Mouse (Mus musculus) telencephalon, adult 2 months (tissue): ENCODE measurements at regions not wholly inside any gene's neighbourhood (a gene's known extent, or its start where the extent isn't known, plus 50 kb on each side); places are given as distances from the start of the nearest gene placed in this dataset.

Experiments used
- DNase-seq: peaks from one replicate; pipeline ENCODE4 v3.0.0-alpha.2; 2011; ENCODE audit warnings: low read depth, low spot score

DNA sequence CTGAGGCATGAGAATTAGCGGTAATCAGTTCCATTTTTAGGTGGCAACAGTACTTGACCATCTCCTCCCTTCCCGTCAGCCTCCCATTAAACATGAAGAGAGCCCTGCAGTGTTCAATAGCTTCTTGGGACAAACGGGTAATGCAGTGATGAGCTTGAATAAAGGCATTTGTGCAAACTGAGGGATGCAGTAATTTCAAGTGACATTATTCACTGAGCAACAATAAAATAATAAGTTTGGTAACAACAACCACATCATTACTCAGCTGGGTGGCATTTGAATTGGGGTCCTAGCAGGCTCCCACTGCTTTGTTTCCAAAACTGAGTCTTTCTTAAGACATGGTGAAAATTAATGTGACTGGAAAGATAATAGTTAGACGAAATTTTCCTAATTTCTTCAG is 315.2 kb upstream of the C030005K15Rik start:
- DNase-seq: no peak

DNA sequence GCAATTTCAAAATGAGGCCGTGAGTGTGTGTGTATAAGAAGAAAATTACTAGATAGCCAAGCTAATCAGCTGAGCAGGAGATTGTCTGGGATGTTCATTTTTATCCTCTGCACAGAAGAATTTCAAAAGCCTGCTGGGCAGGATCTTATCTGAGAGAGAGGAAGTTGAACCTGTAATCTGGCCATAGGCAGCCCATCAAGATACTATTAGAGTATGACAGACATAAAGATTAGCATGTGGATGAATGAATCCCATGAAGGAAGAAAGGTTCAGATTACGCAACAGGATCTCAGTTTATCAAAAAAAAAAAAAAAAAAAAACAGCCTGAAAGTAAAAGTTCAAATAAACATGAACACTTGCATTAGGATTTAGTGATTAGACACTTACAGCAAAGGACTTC is 317.3 kb upstream of the C030005K15Rik start:
- DNase-seq: no peak

DNA sequence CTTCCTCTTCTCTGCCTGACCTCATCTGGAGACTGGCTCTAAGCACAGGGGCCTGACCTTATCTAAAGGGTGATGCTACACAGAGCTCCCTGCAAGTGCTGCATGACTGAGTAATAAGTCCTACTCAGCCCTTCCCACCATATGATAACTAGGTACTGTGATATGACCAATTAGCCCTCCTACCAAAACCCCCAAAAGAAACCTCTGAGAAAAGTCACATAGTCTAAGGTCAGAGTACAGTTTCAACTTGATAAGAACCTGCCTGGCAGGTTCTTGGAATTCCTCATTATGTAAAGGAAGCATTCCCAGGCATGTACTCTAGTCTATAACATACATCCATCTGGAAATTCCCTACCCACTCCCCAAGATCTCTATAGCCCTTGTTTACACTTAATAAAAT is 318.0 kb upstream of the C030005K15Rik start:
- no peak for DNase-seq

DNA sequence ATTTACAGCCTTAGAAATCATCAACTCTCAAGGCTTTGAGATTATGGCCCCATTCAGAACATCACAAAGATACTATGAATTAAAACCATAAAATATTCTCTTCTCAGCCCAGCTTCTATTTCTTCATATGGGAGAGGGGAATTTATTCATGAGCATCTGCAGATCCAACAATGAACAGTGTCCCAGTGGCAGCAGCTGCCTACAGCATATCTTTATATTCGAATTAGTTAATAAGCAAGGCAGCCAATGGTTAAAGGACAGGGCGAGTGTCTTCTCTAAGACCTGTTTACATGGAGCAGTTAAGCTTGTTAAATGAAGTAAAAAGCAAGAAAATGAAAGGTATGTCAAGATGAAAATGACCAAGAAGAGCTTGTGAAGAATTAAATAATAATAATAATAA is 346.9 kb upstream of the C030005K15Rik start:
- DNase-seq: no peak

DNA sequence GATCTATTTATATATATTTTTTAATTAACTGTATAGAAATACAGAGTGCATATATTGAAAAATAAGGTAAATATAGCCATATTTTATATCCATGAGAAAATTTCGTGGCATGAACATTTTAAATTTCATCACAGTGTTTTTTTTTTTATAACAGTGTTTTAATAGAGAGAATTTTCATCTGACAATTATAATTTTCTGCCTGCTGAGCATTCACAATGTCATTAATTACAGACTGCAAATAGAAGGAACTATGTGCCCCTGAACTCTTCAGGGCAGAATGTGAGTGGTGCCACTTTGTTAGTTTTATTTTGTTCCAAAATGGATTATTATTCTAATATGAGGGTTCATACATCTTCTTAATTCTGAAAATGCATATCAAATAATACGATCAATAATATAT is 358.3 kb upstream of the C030005K15Rik start:
- DNase-seq: no peak

DNA sequence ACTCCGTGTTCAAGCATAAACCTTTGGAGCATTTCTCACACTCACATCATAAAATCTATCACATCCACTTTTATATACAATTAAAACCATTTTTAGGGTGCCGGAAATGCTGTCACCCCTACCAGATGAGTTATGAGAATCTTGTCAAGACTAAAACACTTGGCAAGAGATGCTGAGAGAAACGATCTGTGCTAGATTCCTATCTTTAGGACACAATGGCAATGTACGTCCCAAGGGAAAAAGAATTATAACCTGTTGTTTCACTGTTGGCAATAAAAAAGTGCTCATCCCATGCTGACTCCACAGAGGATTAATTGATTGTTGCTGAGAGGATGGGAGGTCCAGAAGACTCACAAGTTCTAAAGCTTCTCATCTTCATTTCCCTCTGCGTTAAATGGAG is 389.7 kb upstream of the C030005K15Rik start:
- DNase-seq: no peak

DNA sequence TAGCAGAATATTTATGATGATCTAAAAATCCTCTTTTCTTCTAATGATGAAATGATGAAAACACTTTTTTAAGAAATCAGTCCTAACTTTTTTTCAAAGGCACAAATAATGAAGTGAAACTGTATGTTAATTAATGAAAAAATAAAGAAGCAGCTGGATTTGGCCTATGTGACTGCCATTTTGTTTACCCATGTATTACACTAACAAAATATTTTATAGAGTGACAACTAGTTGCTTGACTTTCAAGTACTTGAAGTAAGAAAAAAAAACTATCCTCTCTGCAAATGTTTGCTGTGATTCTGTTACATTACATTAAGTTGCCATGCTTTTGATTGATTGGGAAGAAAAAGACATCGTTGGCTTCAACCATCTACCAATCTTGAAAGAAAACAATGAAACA is 399.2 kb upstream of the C030005K15Rik start:
- no peak for DNase-seq

DNA sequence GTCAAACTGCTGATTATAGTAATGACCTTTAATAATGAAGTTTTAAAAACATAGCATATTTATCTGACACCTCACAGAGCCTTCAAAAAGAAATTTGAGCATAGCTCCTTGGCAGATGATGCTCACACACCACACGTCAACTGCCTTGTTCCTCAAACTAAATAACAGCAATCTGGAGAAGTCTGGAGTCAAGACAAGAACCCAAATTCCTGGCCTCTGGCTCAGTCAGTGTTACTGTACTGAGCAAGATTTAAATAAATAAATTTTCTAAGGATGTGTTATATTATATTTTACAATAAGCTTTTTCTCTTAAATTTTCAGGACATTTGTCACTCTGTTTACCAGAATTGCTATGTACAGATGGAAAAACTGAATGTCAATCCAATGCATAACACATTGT is 408.5 kb upstream of the C030005K15Rik start:
- DNase-seq: no peak

DNA sequence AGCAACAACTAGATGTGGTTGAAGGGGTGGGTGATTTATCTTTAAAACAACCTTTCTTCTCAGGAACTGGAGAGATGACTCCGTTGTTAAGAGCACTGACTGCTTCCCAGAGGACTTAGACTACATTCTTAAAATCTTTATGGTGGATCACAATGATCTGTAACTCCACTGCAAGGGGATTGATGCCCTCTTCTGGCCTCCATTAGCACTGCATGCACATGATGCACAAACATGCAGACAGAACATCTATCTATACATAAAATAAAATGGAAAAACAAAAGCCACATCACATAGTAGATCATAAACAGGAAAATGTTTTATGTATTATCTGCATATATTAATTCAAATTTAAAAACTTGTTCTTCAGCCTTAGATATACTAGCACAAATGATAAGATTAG is 419.2 kb upstream of the C030005K15Rik start:
- DNase-seq: no peak

DNA sequence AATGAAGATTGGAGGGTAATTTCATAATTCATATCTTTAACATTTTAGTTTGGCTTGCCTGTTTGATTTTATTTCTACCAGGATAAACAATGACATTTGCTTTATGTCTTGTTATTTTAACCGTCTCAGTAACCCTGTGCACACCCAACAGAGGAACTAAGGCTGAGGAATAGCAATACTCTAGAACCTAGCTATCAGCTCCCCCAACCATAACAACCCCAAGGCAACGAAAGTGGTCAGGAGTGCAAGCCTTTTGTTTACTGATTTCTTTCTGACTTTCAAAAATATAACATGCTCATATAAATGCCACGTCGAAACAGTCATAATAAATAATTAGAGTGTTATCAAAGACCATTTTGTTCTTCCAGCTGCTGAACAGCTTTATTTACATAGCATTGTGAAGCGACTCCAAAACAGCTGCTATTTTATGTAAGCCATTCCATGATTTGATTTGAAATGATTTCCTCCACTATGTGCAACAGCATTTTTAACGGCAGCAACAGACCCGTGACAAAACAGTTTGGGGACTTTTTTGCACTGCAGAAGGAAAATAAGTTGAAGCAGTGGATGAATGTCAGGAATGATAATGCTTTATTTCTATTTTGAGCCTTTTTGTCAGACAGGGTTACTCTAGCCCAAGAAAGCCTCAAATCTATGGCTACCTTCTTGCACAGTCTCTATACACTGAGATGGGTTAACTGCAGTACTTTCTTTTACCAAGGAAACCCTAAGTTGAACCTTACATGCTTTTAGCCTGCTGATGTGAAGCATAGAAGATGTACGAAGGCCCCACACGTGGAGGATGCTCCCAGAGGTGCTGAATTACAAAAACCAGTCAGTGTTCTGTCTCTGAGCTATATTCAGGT is 420.7 kb upstream of the C030005K15Rik start:
- peak; percentile 11 for DNase-seq

DNA sequence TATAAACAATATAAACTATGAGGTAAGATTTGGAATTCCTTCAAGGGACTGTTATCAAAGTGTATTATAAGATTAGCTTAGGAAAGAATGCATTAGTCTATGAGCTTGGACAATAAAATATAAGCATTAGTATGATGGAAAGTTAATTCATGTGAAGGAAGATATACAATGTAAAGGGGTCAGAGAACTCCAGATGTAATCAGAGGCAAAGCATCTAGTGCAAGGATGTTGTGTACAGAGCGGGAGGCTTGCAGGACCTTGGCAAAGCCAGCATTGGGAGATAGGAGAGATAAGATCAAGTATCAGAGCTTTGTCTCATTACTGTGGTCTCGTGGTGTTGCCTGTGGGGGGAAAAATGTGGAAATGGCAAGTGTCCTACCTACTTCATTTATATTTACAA is 429.4 kb upstream of the C030005K15Rik start:
- DNase-seq: no peak

DNA sequence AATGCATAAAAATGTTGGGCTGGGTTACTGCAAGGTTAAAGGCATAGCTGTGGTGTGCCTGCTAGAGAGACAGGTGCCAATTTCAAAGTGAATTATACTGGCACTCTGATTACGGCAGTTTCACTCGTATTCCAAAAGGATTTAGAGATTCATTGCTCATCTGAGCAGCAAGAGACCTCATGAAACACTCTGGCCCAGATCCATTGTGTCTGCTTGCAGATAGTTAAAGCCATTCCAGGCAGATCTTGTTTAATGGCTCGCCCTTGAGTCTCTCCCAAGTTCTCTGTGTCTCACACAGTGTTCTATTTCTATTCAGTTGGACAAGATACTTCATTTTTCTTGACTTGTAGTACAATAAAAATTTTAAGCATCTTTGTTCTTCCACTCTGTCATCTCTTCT is 459.1 kb upstream of the C030005K15Rik start:
- no peak for DNase-seq

DNA sequence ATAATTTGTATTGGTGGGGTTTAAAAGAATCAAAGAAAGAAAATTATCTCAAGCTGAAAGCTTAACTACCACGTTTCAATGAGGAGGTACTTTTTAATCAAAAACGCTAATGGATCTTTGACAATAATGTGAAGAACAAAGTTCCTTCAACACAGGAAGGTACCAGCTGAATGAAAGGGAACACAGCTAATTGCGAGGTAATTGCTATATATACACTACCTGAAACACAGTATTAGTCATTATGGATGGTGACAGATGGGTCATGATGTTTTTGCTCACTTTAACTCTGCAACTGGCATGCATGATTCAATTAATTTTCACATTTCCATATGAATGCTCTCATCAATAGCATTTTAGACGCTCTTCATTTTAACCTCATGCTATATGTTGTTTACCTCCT is 470.3 kb upstream of the C030005K15Rik start:
- DNase-seq: no peak

DNA sequence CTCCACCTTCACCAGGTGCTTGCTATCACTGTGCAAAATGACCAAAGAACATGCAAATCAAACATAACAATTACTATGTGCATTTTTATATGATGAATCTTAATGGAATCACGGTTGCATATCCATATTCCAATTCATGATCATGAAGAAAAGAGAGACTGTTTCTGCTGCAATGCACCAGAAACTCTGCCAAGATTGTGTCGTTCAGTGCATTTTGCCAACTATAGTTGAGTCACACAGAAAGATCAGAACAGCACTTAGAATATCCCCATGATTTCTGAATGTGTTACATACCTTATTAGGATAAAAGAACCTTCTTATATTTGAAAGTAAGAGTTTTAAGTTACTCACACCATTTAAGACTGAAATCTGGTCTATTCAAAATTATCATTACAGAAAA is 483.7 kb upstream of the C030005K15Rik start:
- DNase-seq: no peak

DNA sequence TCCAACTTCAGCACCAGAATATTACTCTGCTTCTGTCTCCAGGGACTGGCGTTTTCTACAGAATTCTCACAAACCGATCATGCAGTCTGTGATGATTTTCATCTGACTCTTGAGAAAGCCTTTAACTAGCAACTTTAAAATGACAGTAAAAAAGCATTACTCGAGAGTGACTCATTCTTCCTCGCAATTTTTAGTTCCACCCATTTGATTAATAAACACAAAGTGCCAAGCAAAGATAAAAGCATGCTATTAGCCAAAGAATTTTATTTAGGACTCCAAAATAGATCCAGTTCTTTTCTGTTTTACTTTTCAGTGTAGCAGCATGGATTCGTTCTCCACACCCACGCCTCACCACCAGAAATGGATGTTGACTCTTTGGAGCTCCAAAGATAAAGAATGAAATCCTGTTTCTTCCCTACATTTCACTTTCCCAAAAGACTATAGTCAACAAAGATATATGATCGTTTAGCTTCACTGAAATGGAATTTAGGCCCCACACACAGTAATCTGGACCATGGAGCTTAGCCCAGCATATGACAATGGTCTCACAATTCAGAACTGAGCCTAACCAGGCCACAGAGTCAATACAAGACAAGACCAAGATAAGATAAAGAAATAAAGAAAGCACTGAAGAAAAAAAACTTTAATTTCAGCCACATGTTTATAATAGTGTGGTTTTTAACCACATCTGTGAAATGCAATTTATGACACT is 486.5 kb upstream of the C030005K15Rik start:
- peak; percentile 66 for DNase-seq

DNA sequence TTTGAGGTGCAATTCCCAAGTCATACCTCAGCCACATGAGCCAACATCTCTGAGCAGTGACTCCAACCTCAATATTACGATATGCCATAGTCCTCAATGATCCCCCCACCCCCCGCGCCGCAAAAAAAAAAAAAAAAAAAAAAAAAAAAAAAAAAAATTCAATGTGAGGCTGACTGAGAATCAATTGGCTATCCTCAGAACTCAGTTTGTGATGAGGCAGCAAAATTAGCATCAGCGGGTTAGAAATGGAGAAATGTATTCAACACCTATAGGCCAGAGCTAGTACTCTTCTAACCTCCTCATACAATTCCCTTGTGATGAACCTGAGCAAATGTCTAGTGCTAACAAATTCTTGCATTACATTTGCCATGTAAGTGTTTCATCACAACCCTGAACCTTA is 504.5 kb upstream of the C030005K15Rik start:
- no peak for DNase-seq

DNA sequence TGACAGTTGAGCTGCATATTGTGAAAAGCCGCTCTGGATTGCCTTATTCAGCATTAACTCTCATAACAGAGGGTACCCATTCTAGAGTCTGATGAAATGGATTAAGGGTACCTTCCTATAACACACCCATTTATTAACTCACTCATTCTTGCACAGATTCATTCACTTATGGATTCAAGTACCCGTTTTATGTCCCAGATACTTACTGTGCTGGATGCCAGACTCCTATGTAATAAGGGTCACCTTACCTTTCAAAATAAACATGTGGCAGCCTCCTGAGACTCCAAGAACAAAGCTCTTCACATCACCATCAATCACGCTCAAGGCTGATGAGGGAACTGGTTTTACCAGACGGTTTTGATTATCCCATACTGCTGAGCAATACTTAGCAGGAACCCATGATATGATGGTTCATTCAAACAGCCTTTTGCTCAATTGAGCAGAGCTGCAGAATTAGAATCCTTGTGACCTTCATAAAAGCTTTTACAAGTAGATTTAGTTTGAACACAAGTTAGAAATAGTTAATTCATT is 505.2 kb upstream of the C030005K15Rik start:
- DNase-seq: no peak

DNA sequence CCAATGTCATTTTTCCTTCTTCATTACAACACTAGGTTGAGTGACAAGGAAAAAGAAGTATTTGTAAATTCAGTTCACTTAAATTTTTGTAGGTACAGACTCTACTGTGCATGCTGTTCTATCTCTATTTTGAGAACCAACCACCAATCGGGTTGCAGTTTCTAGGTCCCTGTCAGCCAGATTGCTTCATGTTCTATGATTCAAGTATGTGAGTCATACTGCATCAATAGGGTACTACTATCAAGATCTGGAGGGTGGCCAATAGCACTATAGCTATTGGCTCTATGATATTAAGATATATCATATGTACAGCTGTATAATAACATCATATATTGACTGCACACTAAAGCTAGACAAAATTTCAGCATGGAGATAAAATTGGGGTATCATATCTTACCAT is 521.8 kb upstream of the C030005K15Rik start:
- DNase-seq: no peak

DNA sequence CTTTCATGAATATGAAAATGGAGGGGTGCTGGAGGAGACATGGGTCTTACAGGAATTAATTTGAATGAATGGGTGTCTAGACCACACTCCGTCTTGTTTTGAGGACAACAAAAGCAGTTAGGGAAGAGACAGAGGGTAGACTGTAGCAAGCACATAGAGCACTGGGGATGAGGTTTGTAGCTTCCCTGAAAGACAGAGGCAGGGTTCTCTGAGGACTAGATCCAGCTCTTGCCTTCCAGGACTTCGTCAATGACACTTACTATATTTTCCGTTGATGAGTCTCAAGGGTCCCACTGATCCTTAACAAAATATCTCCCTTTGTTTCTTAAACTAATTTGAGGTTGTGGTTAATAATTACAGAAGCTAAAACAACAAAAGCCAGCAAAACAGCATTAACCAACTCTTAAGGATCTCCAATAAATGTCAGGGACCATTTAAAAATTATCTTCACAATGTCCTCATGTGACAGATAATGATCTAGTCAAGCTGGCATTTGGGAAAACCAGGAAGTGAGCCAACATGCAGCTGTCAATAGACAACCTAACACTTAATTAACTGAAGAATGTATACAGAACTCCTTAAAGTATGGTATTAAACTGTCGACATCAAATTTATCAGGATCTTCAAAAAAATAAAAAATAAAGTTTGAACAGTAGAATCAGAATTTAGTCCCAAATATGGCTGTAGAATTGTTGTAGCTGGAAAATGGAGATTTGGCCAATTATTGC is 531.6 kb upstream of the C030005K15Rik start:
- DNase-seq: no peak

DNA sequence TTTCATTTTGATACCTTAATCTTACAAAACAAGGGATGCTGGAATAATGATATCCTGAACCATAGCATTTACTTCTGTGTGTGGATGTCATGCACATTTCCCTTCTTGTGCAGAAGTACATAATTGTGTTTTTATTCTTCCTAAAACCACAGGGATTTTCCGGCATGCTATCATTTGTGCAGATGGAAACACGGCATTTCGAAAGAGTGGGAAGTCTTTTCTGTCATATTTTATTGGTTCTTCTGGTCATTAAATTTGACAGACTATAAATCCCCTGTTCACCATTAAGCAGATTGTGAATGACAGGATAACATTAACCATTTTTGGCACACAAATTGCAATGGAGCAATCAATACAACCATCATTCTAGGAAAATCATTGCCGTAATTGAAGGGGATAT is 532.7 kb upstream of the C030005K15Rik start:
- no peak for DNase-seq

DNA sequence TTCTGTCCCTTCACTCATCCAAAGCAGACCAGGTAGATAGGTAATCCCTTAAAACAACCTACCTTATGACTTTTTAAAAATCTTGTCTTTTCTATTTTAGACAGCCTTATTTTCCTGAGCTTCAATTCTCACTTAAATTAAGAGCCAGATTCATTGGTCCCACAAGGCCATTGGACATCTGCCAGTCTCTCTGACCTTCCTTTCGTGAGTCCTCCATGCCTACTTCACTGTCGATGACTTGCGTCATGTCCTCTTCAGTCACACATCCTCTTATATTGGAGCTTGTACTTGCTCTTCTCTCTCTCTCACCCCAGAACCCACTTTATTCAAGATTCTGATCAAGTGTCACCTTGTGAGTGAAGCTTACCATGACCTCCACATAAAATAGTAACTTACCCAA is 542.0 kb upstream of the C030005K15Rik start:
- DNase-seq: no peak

DNA sequence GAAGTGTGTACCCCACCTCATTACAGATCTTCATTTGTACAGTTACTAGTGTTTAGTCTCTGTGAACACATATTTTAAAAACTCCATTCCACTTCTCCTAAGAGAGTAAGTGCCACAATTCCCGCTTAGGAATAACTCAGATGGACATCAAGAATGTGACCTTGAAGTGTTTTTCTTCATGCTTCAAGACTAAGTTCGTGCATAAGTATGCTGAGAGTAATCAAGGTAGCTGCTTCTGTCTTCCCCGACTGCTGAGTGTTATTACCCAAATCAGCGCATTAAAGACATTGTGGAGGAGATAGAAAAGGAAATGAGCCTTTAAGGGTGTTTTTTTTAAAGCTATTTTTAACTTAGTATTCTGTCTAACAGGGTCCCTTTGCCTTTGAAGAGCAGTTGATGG is 565.1 kb upstream of the C030005K15Rik start:
- DNase-seq: no peak
